19 mouse cellular contexts compared by ENCODE assay signal in genomic region chr5:138724417-138724816, GRCm38 (mm10). TPM values are rescaled to one million over a fixed set of nuclear protein-coding genes. Genes with fewer than 3 reads are reported as not detected.
DNase-seq lines count a peak whose midpoint lies in the region; ATAC-seq and TF ChIP-seq lines count a peak whose summit lies in the region.
"Had no signal": no experiment of that assay in that cellular context is flagged by ENCODE, and none has a peak within 500 bp of the region (broad histone marks: within the 10 kb centered on the region; RNA-seq: fewer than 3 reads in every experiment).

No protein-coding gene starts in this region.

- no peak; the same call in 1 of the 2 replicates for ATAC-seq in heart, embryonic 11.5 days (replicated peaks; ENCODE audit: insufficient number of reproducible peaks, low FRiP score, low TSS enrichment)
- peak; percentile 44; the same call in 1 of the 2 replicates for ATAC-seq in heart, postnatal 0 days (ENCODE audit: insufficient read depth, low read depth)
- ATAC-seq: activated CD4-positive, CD25-positive, alpha-beta regulatory T cell, adult 4 months; forebrain, embryonic 16.5 days; hindbrain, embryonic 16.5 days; inflammation-experienced regulatory T-cells, adult 6 months; intestine, postnatal 0 days had no signal

- H3K27ac ChIP-seq in heart, embryonic 10.5 days, result peak overlapping the region; percentile 52; the same call in 1 of the 2 replicates
- no peak overlapping the region for H3K27ac ChIP-seq in heart, embryonic 11.5 days (ENCODE audit: low read depth, low read length)
- peak overlapping the region; percentile 66; the same call in 1 of the 2 replicates for H3K27ac ChIP-seq in heart, postnatal 0 days (ENCODE audit: low read depth)
- H3K27ac ChIP-seq: embryonic facial prominence, embryonic 13.5 days; forebrain, embryonic 12.5 days had no signal

- TF ChIP-seq EP300 in heart, postnatal 0 days (IDR thresholded peaks at IDR 0.05; ENCODE audit: low read depth), result no peak

- no peaks in the 10 kb centered on the region for H3K36me3 ChIP-seq in heart, embryonic 10.5 days
- no peaks in the 10 kb centered on the region for H3K36me3 ChIP-seq in heart, embryonic 11.5 days (ENCODE audit: control insufficient read depth, insufficient read depth, low read length)
- no peaks in the 10 kb centered on the region for H3K36me3 ChIP-seq in heart, postnatal 0 days (replicated peaks; ENCODE audit: control insufficient read depth, insufficient read depth, low read length)
- no peaks in the 10 kb centered on the region for H3K36me3 ChIP-seq in myocyte (ENCODE audit: control insufficient read depth, insufficient read depth)
- H3K36me3 ChIP-seq: embryonic facial prominence, embryonic 13.5 days; forebrain, embryonic 12.5 days had no signal

- DNase-seq in heart, embryonic 10.5 days (ENCODE audit: low spot score), result no peak
- DNase-seq in heart, postnatal 0 days (ENCODE audit: low spot score), result no peak
- no peak for DNase-seq in heart, adult 18-20 months
- no peak for DNase-seq in right cerebral cortex, adult 2 months (ENCODE audit: low spot score in 2 of 2)
- no peak for DNase-seq in thymus, adult 18-20 months
- DNase-seq: cerebellum, adult 11-12 months; cerebellum, adult 9-10 months; cerebellum, postnatal 25 days; gastrocnemius, postnatal 14 days; kidney, adult 8-10 months had no signal

- H3K4me1 ChIP-seq in heart, embryonic 10.5 days, result peaks cover 17% of the 10 kb centered on the region
- H3K4me1 ChIP-seq in heart, embryonic 11.5 days (ENCODE audit: control insufficient read depth, insufficient read depth, low read length), result peaks cover 11% of the 10 kb centered on the region
- H3K4me1 ChIP-seq in heart, postnatal 0 days (ENCODE audit: control insufficient read depth, insufficient read depth), result peaks cover 15% of the 10 kb centered on the region
- H3K4me1 ChIP-seq: embryonic facial prominence, embryonic 13.5 days; forebrain, embryonic 12.5 days had no signal

- H3K4me3 ChIP-seq in heart, embryonic 10.5 days, result no peak overlapping the region
- H3K4me3 ChIP-seq in heart, embryonic 11.5 days (ENCODE audit: low read depth, low read length), result no peak overlapping the region
- no peak overlapping the region for H3K4me3 ChIP-seq in heart, postnatal 0 days (ENCODE audit: low read depth, low read length)
- H3K4me3 ChIP-seq in myocyte, result no peak overlapping the region
- H3K4me3 ChIP-seq: embryonic facial prominence, embryonic 13.5 days; forebrain, embryonic 12.5 days had no signal

- H3K79me2 ChIP-seq in myocyte (ENCODE audit: control insufficient read depth, insufficient read depth), result no peaks in the 10 kb centered on the region

- H3K27me3 ChIP-seq in heart, embryonic 10.5 days (ENCODE audit: insufficient read depth, poor library complexity, severe bottlenecking), result no peaks in the 10 kb centered on the region
- H3K27me3 ChIP-seq in heart, embryonic 11.5 days (ENCODE audit: control insufficient read depth, insufficient read depth, low read length), result no peaks in the 10 kb centered on the region
- H3K27me3 ChIP-seq in heart, postnatal 0 days (ENCODE audit: control insufficient read depth, insufficient read depth, low read length), result no peaks in the 10 kb centered on the region
- no peaks in the 10 kb centered on the region for H3K27me3 ChIP-seq in myocyte (ENCODE audit: control insufficient read depth, insufficient read depth, insufficient read length)
- H3K27me3 ChIP-seq: embryonic facial prominence, embryonic 13.5 days had no signal

- WGBS in heart, embryonic 10.5 days, result 78% methylated on average over 5 of the region's 5 CpGs
- WGBS in heart, embryonic 11.5 days (ENCODE audit: insufficient replicate concordance), result 68% methylated on average over 5 of the region's 5 CpGs
- WGBS in heart, postnatal 0 days, result 61% methylated on average over 5 of the region's 5 CpGs

- no peak for TF ChIP-seq POLR2A in myocyte (IDR thresholded peaks at IDR 0.05; ENCODE audit: insufficient read length, low read depth)

- no peak overlapping the region for H3ac ChIP-seq in myocyte (ENCODE audit: control insufficient read depth, insufficient read length)

- no peaks in the 10 kb centered on the region for H3K9me3 ChIP-seq in heart, embryonic 10.5 days
- no peaks in the 10 kb centered on the region for H3K9me3 ChIP-seq in heart, embryonic 11.5 days (replicated peaks; ENCODE audit: control insufficient read depth, low read length)
- no peaks in the 10 kb centered on the region for H3K9me3 ChIP-seq in heart, postnatal 0 days (replicated peaks; ENCODE audit: control insufficient read depth, low read length)
- H3K9me3 ChIP-seq: embryonic facial prominence, embryonic 13.5 days; forebrain, embryonic 12.5 days had no signal

- no peak overlapping the region for H3K4me2 ChIP-seq in heart, embryonic 11.5 days
- H3K4me2 ChIP-seq in heart, postnatal 0 days (ENCODE audit: low read depth, low read length), result no peak overlapping the region
- peak overlapping the region; percentile 19 for H3K4me2 ChIP-seq in myocyte (ENCODE audit: low read depth)
- H3K4me2 ChIP-seq: embryonic facial prominence, embryonic 13.5 days; forebrain, embryonic 12.5 days had no signal

- H3K9ac ChIP-seq in heart, embryonic 11.5 days (ENCODE audit: low read depth, low read length), result no peak overlapping the region
- no peak overlapping the region for H3K9ac ChIP-seq in heart, postnatal 0 days (replicated peaks; ENCODE audit: low read depth, low read length)
- H3K9ac ChIP-seq: embryonic facial prominence, embryonic 13.5 days; forebrain, embryonic 12.5 days had no signal

- no peak for TF ChIP-seq CTCF in heart, postnatal 0 days (IDR thresholded peaks at IDR 0.05; ENCODE audit: low read depth)

TF ChIP-seq in myocyte, 11 proteins besides CTCF, POLR2A, EP300 and RAD21:
- TF ChIP-seq MAX (IDR thresholded peaks at IDR 0.05; ENCODE audit: low read depth), result no peak
- TF ChIP-seq CEBPB (IDR thresholded peaks at IDR 0.05; ENCODE audit: insufficient read depth, poor library complexity, severe bottlenecking), result no peak
- no peak for TF ChIP-seq E2F4 (IDR thresholded peaks at IDR 0.05; ENCODE audit: insufficient read depth)
- TF ChIP-seq TCF12 (IDR thresholded peaks at IDR 0.05; ENCODE audit: insufficient read depth, poor library complexity, severe bottlenecking), result no peak
- no peak for TF ChIP-seq REST (IDR thresholded peaks at IDR 0.05; ENCODE audit: insufficient read depth, insufficient read length)
- TF ChIP-seq TCF3 (IDR thresholded peaks at IDR 0.05; ENCODE audit: insufficient read length, low read depth), result no peak
- no peak for TF ChIP-seq MYOG (IDR thresholded peaks at IDR 0.05; ENCODE audit: control insufficient read depth in 1 of 3, insufficient read depth in 1 of 3, insufficient read length in 2 of 3, low read depth in 2 of 3)
- TF ChIP-seq POLR2AphosphoS2 (IDR thresholded peaks at IDR 0.05; ENCODE audit: insufficient read length, low read depth), result no peak
- no peak for TF ChIP-seq SRF (IDR thresholded peaks at IDR 0.05; ENCODE audit: control insufficient read depth, insufficient read length, low read depth)
- no peak for TF ChIP-seq USF1 (IDR thresholded peaks at IDR 0.05; ENCODE audit: low read depth)
- TF ChIP-seq MYOD1 (IDR thresholded peaks at IDR 0.05; ENCODE audit: control insufficient read depth in 1 of 3, insufficient read length in 2 of 3, low read depth in 2 of 3), result no peak

RNA-seq across cellular contexts. Expression of gene Fam20c, which starts 29.9 kb away (rescaled TPM):
- polyA plus RNA-seq in heart, embryonic 10.5 days (2016; fragmentation: Nextera tagmentation; extraction: Ambion mirVana), result 2.4 and 4.9 TPM in 2 replicates
- polyA plus RNA-seq in heart, embryonic 11.5 days (2014; fragmentation: Nextera tagmentation; extraction: Ambion mirVana), result 3.0 and 3.7 TPM in 2 replicates
- total RNA-seq in heart, postnatal 0 days (2014; rRNA removed; ENCODE audit: low replicate concordance), result 9.1 and 16.3 TPM in 2 replicates
- 4.4 and 4.6 TPM in 2 replicates for polyA plus RNA-seq in heart, postnatal 0 days (2015; fragmentation: Nextera tagmentation; extraction: Ambion mirVana)
- total RNA-seq in heart, adult 18-20 months (2021), result 10 to 100 TPM; 10.3 to 13.9 TPM
- 37.5 TPM for polyA plus RNA-seq in myocyte (2012; fragmentation: generic; extraction: Trizol)
- polyA plus RNA-seq: activated CD4-positive, CD25-positive, alpha-beta regulatory T cell, adult 4 months; inflammation-experienced regulatory T-cells, adult 6 months had no signal
